Mouse (Mus musculus) intestine, embryonic 16.5 days (tissue): ENCODE data around the gene Fanca. TPM values are rescaled to one million over a fixed set of nuclear protein-coding genes. Genes with fewer than 3 reads are reported as not detected.
A peak's percentile ranks its signal among the peaks of the same experiment; 100 is the strongest.

Experiments
- ATAC-seq: fragments of 200-750 bp; cut with Nextera tagmentation; 2 replicates; pipeline ENCODE4 v1.8.0; 2017; ENCODE audit warnings: moderate TSS enrichment, moderate library complexity
- H3K27ac ChIP-seq: fragments of 300-500 bp; sonication (generic); 2 replicates; pipeline ENCODE4 v1.5.1; 2014; ENCODE audit warnings: mild to moderate bottlenecking, low read length
- H3K27me3 ChIP-seq: fragments of 300-500 bp; sonication (generic); replicated peaks from 2 replicates; pipeline ENCODE4 v1.6.1; 2014; ENCODE audit warnings: low read length, control low read depth, mixed read lengths; ENCODE audit not compliant: control insufficient read depth, insufficient read depth
- H3K36me3 ChIP-seq: fragments of 300-500 bp; sonication (generic); 2 replicates; pipeline ENCODE4 v1.6.1; 2014; ENCODE audit warnings: low read length, control low read depth; ENCODE audit not compliant: control insufficient read depth, insufficient read depth
- H3K4me1 ChIP-seq: fragments of 300-500 bp; sonication (generic); 2 replicates; pipeline ENCODE4 v1.6.1; 2014; ENCODE audit warnings: low read length, control low read depth, mixed read lengths; ENCODE audit not compliant: control insufficient read depth, insufficient read depth
- H3K4me2 ChIP-seq: fragments of 300-500 bp; sonication (generic); 2 replicates; pipeline ENCODE4 v1.6.1; 2014; ENCODE audit warnings: low read depth, low read length, control low read depth
- H3K4me3 ChIP-seq: fragments of 300-500 bp; sonication (generic); 2 replicates; pipeline ENCODE4 v1.5.1; 2014; ENCODE audit warnings: mild to moderate bottlenecking, low read length
- H3K9ac ChIP-seq: fragments of 300-500 bp; sonication (generic); 2 replicates; pipeline ENCODE4 v1.6.1; 2014; ENCODE audit warnings: low read depth, low read length
- H3K9me3 ChIP-seq: fragments of 300-500 bp; sonication (generic); 2 replicates; pipeline ENCODE4 v1.6.1; 2016; ENCODE audit warnings: low read length, control low read depth; ENCODE audit not compliant: control insufficient read depth
- WGBS: fragments of 180-500 bp; shearing (Covaris S2); extraction: QIAGEN DNeasy Blood & Tissue Kit; methylation state at CpG from one replicate; pipeline ENCODE4 v1.1.7; 2014; 5-methylcytosine and 5-hydroxymethylcytosine counted together
- polyA plus RNA-seq: library from polyadenylated mRNA; unstranded; fragments of >200 nt; fragmentation: Nextera tagmentation; extraction: Ambion mirVana; gene quantifications from 2 replicates; pipeline ENCODE4 v1.2.1, GENCODE M21; 2015

Fanca gene
- polyA plus RNA-seq, 1 experiment from 2014 or later, result 20.2 TPM

DNA sequence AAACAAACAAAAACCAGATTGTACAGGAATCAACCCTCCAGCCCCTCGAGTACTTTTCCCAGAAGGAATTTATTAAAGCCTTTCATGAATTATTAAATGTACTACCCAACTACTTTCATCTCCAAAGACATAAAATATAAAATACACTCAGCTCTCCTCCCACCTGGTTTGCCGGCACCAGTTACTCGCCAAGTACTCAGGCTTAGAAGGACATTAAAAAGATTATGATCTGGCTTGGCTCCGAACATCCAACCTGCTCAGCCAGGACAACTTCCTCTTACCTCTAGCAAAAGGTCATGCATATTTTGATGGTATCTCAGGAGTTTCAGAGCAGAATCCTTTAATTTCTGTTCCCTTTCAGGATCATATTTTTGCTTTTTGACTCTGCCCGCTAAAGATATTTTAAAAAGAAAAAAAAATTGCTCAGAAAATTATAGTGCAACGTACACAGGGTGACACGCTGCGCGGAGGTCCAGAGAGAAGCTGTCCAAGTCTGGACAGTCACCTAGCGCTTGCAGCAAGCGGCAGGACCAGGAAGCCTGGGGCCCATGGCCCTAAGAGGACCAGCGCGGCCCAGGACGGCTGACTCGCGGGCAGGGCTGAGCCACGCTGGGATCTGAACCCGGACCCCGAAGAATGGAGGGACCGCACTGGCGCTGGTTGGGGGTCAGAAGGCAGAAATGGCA lies 452 bp downstream of the Fanca start:
- ATAC-seq, result peak; percentile 91
- peak overlapping the region; percentile 76 for H3K4me3 ChIP-seq
- H3K9me3 ChIP-seq, result no peaks in the 10 kb centered on the region
- H3K9ac ChIP-seq, result peak overlapping the region; percentile 75
- H3K36me3 ChIP-seq, result no peaks in the 10 kb centered on the region
- H3K4me2 ChIP-seq, result peak overlapping the region; percentile 82
- peaks cover 2% of the 10 kb centered on the region; the same call in 1 of the 2 replicates for H3K4me1 ChIP-seq
- WGBS, result 5% methylated on average over 21 of the region's 21 CpGs
- no peak overlapping the region for H3K27ac ChIP-seq
- no peaks in the 10 kb centered on the region for H3K27me3 ChIP-seq

DNA sequence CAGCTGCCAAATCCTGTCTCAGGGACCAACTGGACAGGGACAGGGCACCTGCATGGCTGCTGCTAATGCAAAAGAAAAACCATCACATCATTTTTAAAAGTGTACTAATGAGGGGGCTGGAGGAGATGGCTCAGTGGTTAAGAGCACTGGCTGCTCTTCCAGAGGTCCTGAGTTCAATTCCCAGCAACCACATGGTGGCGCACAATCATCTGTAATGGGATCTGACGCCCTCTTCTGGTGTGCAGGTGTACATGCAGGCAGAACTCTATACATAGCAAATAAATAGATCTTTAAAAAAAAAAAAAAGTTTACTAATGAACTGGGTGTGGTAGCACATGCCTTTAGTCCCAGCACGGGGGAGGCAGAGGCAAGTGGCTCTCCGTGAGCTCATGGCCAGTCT lies 9.6 kb downstream of the Fanca start:
- 74% methylated on average over 4 of the region's 4 CpGs for WGBS
- H3K4me2 ChIP-seq, result no peak overlapping the region

DNA sequence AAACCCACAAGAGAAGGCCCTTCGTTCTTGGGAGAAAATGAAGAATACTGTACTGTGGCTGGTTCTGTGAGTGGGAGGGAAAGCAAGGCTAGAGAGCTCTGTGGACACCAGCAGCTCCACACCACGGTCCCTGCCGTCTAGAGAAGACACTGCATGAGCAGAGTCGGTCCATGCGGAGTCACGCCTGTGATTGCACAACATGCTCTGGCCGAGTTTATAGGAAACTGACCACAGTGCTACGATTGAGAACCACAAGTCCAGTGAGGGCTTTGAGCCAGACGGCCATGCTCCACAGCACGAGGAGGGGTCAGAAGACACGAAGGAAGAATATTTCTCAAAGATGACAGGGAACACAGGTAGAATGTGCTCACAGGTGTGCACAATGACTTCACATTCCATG lies 20.1 kb downstream of the Fanca start:
- Histone ChIP-seq H3K27ac (no peak overlapping the region), H3K27me3 (no peaks in the 10 kb centered on the region), H3K36me3 (no peaks in the 10 kb centered on the region), H3K4me1 (no peaks in the 10 kb centered on the region), H3K4me3 (no peak overlapping the region), H3K9ac (no peak overlapping the region), H3K4me2 (no peak overlapping the region), H3K9me3 (no peaks in the 10 kb centered on the region)
- WGBS, result 93% methylated on average over 11 of the region's 11 CpGs
- no peak for ATAC-seq

More for the DNA sequence above, 9.6 kb downstream of the Fanca start:
- Histone ChIP-seq H3K9me3 (no peaks in the 10 kb centered on the region), H3K4me1 (no peaks in the 10 kb centered on the region), H3K36me3 (0 out of 2 replicates have a peak, but pooled peaks cover 3% of the 10 kb centered on the region), H3K27me3 (no peaks in the 10 kb centered on the region), H3K9ac (no peak overlapping the region), H3K27ac (no peak overlapping the region), H3K4me3 (no peak overlapping the region)
- ATAC-seq, result no peak

DNA sequence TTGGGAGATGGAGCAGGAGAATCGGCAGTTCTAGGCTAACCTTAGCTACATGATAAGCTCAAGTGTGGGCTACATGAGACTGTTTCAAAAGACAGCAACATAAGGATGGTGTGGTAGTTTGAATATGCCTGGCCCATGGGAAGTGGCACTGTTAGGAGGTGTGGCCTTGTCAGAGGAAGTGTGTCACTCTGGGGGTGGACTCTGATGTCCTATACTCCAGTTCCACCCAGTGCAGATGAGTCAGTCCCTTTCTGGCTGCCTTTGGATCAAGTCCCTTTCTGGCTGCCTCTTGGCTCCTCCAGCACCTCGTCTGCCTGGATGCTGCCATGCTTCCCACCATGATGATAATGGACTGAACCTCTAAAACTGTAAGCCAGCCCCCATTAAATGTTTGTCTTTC lies 25.6 kb downstream of the Fanca start:
- no peak overlapping the region for H3K4me3 ChIP-seq
- no peak overlapping the region for H3K27ac ChIP-seq
- H3K4me1 ChIP-seq, result no peaks in the 10 kb centered on the region
- H3K27me3 ChIP-seq, result no peaks in the 10 kb centered on the region
- 90% methylated on average over 2 of the region's 2 CpGs for WGBS
- H3K36me3 ChIP-seq, result no peaks in the 10 kb centered on the region
- H3K9ac ChIP-seq, result no peak overlapping the region
- no peak overlapping the region for H3K4me2 ChIP-seq
- H3K9me3 ChIP-seq, result no peaks in the 10 kb centered on the region
- ATAC-seq, result no peak

DNA sequence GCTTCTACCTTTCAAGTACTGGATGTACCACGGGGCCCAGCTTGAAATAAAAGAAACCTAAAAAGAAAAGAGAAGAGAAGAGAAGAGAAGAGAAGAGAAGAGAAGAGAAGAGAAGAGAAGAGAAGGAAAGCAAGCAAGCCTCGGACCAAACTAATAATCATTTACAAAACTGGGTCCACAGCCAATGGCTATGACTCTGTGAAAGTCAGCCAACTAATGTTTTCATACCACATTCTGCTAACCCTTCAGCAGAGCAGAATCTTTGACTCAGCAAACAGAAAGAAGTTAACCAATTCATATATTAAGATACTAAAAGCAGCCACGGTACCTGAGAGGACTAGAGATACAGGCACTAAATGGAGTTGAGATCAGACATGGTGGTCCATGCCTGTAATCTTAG lies 26.1 kb downstream of the Fanca start:
- no peaks in the 10 kb centered on the region for H3K4me1 ChIP-seq
- no peak overlapping the region for H3K27ac ChIP-seq
- H3K9me3 ChIP-seq, result no peaks in the 10 kb centered on the region
- H3K36me3 ChIP-seq, result no peaks in the 10 kb centered on the region
- no peak for ATAC-seq
- no peak overlapping the region for H3K9ac ChIP-seq
- H3K4me2 ChIP-seq, result no peak overlapping the region
- no peak overlapping the region for H3K4me3 ChIP-seq
- H3K27me3 ChIP-seq, result no peaks in the 10 kb centered on the region
- WGBS, result 90% methylated on average over 3 of the region's 3 CpGs

DNA sequence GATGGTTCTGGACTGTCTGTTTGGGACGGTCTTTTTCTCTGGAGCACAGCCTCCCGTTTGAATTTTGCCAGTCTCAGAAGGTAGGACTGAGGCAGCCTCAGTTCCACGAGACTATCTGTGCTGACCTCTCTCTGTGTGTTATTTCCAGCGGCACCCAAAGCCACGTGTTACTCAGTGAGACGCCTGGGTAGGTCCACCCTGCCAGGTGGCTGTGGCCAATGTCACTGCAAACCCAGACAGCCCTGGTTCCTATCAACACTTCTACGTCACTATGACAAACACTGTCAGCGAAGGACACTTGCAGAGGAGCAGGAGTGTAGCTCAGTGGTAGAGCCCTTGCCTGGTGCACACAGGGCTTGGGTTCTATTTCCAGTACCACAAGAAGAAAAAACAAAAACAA lies 26.7 kb downstream of the Fanca start:
- H3K9ac ChIP-seq, result no peak overlapping the region
- WGBS, result 88% methylated on average over 8 of the region's 8 CpGs
- no peak for ATAC-seq
- no peaks in the 10 kb centered on the region for H3K27me3 ChIP-seq
- no peak overlapping the region for H3K4me3 ChIP-seq
- no peak overlapping the region for H3K4me2 ChIP-seq
- H3K27ac ChIP-seq, result no peak overlapping the region
- no peaks in the 10 kb centered on the region for H3K9me3 ChIP-seq
- H3K36me3 ChIP-seq, result no peaks in the 10 kb centered on the region
- no peaks in the 10 kb centered on the region for H3K4me1 ChIP-seq

DNA sequence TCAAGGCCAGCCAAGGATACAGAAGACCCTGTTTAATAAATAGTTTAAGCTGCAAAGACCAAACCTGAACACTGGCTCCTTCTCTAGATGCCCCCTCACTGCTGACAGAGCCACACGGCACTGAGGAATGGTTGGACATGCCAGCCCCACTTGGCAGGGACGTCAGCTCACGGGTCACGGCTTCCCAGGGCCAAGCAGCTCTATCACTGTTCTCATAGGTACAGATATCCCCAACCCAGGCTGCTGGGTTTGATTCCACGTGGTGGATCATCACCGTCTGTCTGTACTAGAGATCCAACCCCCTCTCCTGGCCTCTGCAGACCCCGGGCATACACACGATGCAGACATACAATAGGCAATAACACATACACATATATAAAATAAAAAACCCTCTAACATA lies 27.7 kb downstream of the Fanca start:
- H3K4me1 ChIP-seq, result no peaks in the 10 kb centered on the region
- no peaks in the 10 kb centered on the region for H3K27me3 ChIP-seq
- H3K27ac ChIP-seq, result no peak overlapping the region
- H3K9me3 ChIP-seq, result no peaks in the 10 kb centered on the region
- 93% methylated on average over 8 of the region's 8 CpGs for WGBS
- no peaks in the 10 kb centered on the region for H3K36me3 ChIP-seq
- no peak overlapping the region for H3K4me2 ChIP-seq
- ATAC-seq, result no peak
- no peak overlapping the region for H3K4me3 ChIP-seq
- H3K9ac ChIP-seq, result no peak overlapping the region

DNA sequence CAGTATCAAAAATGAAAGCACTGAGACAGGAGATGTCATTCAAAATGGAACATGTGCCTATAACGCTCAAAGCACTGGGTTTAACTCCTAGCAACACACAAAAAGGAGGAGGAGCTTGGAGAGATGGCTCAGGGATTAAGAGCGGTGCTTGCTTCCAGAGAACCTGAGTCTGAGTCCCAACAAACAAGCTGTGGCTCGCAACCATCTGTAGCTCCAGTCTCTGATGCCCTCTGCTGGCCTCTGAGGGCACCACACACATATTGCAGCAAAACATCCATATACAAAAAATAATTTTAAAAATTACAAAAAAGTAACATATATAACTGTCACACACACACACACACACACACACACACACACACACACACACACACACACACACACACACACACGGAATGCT lies 28.2 kb downstream of the Fanca start:
- no peaks in the 10 kb centered on the region for H3K27me3 ChIP-seq
- 67% methylated on average over 4 of the region's 4 CpGs for WGBS
- H3K4me1 ChIP-seq, result no peaks in the 10 kb centered on the region
- H3K4me2 ChIP-seq, result no peak overlapping the region
- ATAC-seq, result no peak
- no peak overlapping the region for H3K27ac ChIP-seq
- no peaks in the 10 kb centered on the region for H3K36me3 ChIP-seq
- H3K4me3 ChIP-seq, result no peak overlapping the region
- H3K9me3 ChIP-seq, result no peaks in the 10 kb centered on the region
- no peak overlapping the region for H3K9ac ChIP-seq

DNA sequence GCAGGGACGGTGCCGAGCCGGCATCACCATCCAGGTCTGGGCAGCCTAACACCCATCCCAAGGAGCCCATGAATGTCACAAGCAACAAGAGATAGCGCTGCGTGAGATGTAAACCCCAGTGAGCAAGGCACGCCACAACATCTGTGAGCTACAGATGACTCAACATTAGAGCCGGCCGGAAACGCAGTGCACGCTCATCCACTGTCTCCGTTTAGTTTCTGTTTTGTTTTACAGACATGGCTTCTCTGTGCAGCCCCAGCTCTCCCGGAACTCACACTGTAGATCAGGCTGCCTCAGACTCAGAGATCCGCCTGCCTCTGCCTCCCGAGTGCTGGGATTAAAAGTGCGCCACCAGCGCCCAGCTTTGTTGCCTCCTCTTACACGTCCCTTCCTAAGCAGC lies 31.0 kb downstream of the Fanca start:
- Histone ChIP-seq H3K9me3 (no peaks in the 10 kb centered on the region), H3K9ac (no peak overlapping the region), H3K4me3 (no peak overlapping the region), H3K36me3 (no peaks in the 10 kb centered on the region), H3K4me1 (no peaks in the 10 kb centered on the region), H3K27me3 (no peaks in the 10 kb centered on the region), H3K27ac (no peak overlapping the region), H3K4me2 (no peak overlapping the region)
- ATAC-seq, result no peak
- WGBS, result 96% methylated on average over 17 of the region's 17 CpGs

DNA sequence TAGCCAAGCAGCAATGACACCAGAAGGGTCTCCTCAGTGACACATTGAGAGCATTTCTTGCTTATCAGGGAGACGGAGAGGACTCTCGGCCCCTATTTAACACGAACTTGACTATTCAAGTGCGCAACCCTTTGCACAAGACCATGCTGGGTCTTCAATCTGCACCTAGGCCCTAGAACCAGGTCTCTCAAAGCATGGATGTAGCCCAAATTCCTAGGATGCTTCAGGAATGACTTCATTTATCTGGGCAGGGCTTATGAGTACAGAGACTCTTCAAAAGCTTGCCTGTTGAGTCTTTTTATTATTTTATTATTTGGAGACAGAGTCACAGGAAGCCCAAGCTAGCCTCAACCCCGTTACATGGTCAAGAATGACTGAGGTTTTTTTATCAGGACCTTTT lies 33.9 kb downstream of the Fanca start:
- Histone ChIP-seq H3K27ac (no peak overlapping the region), H3K4me3 (no peak overlapping the region), H3K27me3 (no peaks in the 10 kb centered on the region), H3K36me3 (no peaks in the 10 kb centered on the region), H3K4me2 (no peak overlapping the region), H3K4me1 (no peaks in the 10 kb centered on the region), H3K9ac (no peak overlapping the region), H3K9me3 (no peaks in the 10 kb centered on the region)
- WGBS, result 78% methylated on average over 5 of the region's 5 CpGs
- ATAC-seq, result no peak
